Mouse (Mus musculus): Measurements from ENCODE around the gene Adap1.

Gene Adap1

DNA sequence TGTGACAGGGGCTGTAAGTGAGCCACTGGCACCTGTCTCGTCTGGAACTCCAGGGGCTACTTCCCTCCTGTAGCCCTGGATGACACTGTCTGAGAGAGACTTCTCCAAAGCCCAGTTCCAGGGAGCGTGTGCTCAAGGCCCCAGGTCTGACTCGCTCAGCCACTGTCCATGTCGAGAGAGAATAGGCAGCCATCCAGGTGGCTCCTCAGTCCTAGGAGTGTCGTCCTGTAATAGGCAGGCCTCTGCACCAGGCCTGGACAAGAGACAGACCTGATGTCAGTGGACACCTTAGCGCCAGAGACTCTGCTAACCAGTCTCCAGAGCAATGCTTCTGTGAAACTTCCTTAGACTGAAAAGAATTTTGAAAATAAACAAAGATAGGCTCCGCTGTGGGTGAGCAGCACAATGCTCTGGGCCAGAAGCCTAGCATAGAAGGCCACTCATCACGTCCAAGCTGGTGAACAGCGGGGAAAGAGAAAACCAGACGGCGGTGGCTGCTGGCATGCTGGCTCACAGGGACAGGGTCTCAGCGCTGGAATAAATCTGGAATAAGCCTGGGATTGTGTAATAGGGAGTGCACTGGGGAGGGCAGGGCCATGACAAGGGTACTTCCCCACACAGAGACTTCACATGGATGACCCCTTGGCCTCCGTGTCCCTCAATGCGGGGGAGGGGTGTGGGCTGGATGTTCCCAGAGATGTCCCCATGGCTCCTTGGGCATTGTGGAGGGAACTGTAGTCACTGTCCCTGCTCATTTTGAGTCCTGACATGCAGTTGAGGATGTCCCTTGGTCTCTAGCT, 39.1 kb downstream of the Adap1 start:
- no peak for DNase-seq (ENCODE audit: low read depth)

DNA sequence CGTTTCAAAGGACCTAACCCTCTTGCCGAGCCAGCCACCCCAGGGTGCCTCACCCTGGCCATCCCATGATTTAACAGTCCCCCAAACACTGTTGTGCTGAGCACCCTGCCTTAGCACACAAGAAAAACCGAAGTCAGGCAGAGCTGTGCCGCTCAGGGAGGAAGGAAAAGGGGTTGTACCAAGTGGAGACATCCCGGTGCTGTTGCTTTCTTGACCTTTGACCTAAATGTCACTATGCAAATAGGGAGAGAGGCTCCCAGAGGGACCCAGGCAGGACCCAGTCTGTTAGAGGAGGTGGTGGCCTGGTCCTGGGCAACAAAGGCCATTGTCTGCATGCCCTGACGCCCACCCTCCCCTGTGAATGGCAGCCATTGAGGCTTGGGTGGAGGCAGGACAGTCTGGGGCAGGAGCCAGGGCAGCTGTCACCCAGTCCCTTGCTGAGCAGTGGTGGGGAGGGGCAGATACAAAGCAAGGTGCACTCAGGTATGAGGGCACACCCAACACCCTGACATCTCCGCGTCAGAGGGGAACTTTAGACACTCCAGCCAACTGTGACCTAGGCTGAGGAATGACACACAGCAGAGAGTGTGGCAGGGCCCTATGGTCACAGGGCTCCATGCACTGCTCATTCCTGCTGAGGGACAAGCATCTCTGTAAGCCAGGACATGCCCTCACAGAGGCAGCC, 39.9 kb downstream of the Adap1 start:
- no peak for DNase-seq (ENCODE audit: low read depth)

DNA sequence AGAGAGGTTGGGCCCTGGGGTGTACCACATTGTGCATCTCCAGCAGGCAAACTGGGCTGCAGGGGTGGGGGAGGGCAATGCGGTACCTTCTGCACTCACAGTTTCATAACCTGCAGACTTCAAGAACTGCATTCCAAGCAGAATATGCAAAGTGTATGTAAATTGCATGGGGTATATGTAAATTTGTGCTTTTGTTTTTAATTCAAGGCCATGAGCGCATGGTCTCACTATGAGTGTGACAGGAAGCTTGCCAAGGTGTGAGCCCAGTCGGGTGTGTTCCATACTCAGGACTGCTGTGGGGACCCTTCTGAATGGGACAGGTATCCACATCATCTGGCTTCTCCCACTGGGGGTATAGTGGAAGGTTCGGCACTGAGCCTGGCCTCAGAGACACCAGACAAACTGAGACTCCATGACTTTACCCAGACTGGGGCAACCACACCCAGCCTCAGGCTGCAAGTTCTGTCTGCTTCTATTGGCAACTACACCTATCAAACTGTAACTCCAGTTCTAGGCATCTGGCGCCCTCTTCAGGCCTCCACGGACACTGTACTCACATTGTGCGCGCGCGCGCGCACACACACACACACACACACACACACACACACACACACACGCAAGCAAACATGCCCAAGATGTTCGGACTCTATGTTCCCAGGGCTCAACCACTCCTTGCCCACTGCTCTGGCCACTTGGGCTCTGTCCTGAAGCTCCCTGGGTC, 41.8 kb downstream of the Adap1 start:
- DNase-seq (ENCODE audit: low read depth), result no peak

DNA sequence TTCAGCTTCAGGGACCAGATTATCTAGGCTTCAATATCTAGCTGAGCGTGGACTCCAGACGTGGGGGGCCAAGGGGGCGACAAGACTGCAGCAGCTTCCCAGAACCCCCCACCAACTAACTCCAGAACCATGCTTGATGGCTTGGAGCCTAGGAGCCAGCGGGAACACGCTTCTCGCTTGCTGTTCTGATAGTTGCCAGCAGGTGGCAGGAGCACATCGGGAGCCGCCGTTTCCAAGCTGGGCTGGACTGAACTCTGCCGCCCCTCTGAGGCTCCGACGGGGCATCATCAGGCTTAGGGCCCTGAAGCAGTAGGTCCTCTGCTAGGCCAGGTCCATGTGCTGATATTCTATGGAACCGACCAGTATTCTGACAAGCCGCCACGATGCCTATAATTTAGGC, 43.2 kb downstream of the Adap1 start:
- DNase-seq (ENCODE audit: low read depth), result peak; percentile 89

DNA sequence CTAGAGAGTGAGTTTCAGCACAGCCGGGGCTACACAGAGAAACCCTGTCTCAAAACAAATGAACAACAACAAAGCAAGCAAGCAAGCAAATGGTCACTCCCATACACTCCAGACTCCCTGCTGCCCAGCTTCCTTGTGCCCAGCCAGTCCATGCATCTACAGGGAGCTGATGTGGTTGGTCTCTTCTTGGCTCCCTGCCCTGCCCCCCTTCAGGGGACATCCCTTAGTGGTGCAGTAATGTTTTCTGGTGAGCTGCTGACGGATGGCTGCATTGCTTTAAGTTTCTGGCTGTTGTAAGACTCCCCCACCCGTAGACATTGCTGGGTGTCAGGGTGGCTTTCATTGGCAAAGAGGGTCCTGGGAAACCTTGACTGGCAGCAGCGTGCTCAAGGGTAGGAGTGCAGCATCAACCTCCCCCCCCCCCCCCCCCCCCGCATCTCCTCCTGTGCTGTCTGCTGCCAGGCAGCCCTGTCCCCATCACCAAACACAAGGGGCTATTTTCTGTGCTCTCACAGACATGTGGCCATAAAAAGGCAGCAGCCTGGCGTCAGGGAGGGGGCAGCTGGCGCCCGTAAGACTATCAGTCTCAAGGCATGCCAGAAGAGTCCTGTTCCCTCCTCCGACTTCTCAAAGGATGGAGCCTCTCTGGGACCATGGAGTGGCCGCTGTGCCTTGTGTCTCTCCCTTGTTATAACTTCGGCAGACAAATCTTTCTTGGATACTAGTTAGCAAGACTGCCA, 43.9 kb downstream of the Adap1 start:
- DNase-seq (ENCODE audit: low read depth), result no peak

DNA sequence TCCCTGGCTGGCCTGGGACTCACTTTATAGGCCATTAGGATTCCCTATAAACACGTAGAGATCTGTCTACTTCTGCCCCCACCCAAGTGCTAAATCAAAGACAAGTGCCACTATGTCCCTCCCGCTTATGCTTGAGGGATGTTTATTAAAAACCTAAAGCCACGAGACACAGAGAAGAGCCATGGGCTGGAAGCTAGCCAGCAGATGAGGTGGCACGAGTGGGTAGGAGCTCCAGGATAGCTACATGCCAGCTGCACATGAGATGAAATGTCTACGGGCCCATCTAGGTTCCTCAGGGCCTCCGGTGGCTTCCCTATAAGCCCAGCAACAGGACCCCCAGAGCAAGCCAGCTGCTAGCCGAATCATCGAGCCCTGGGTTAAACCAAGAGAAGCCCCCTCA, 48.1 kb downstream of the Adap1 start:
- no peak for DNase-seq (ENCODE audit: low read depth)

DNA sequence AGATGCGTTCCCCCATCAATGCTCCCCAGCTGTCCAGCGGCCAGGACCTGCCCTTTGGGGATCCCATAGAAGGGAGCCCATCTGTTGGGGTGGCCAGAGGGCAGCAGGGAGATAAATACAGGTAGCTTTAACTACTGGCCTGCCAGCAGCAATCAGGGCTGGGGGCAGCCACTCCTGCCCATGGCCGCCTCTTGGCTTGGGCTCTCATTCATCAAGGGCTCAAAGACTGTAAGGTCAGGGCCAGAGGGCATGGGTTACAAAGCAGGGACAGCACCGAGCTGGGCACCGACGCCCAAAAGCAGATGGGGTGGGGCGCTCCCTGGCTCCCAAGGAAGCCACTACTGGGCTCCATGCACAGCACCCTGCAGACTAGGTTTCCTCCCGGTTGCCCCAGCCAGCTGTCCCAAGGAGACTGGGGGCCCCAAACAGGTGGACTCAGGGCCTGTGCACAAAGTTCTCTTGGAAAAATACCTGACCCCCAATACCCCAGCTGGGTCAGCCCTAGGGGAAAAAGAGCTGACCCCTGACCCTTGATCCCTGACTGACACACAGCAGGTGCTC, 53.3 kb downstream of the Adap1 start:
- DNase-seq (ENCODE audit: low read depth), result no peak

DNA sequence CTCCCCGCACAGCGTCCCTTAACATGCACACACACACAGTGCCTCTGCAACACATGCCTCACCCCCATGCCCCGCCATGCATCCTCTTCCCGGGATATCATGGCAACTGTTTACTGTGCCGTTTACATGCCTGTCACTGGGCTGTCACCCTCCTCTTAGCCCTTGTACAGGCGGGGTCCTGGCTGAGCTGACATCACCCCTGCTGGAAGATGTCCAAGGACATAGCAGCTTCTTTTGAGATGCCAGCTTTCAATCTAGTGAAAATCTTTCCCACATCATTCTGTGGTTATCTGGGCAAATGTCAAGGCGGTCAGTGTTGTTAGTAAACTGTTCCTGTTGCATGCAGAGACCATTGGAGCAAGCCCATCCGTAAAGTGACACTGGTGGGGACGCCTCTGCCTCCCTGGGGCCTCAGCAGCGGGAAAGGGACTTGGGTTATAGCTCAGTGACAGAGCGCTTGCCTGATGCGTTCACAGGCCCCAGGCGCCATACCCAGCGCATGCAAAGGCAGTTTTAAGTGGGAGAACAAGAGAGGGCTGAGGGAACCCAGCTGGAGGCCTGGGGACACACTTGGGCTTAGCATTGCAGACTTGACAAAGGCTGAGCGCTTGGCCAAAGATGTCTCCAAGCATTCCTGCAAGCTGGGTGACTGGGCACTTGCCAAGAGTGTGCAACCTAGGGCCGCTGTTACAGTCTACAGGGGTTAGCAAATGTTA, 54.5 kb downstream of the Adap1 start:
- no peak for DNase-seq (ENCODE audit: low read depth)

DNA sequence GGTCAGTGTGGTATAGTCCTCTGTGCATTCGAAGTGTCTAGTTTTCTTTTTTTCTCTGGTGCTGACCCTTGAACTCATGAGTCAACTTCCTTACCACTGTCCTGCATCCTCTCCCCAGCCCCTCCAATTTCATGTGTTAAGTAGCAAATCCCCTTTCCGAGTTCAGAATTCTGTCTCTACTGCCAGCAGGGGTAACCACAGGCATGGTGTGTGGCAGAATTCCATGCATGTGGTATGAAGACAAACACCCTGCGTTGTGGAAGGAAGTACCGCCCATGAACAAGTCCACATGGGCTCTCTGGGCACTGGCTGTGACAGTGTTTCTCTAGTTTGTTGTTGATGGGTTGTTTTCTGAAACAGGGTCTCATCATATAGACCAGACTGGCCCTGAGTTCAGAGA, 57.8 kb downstream of the Adap1 start:
- peak; percentile 64 for DNase-seq (ENCODE audit: low read depth)

DNA sequence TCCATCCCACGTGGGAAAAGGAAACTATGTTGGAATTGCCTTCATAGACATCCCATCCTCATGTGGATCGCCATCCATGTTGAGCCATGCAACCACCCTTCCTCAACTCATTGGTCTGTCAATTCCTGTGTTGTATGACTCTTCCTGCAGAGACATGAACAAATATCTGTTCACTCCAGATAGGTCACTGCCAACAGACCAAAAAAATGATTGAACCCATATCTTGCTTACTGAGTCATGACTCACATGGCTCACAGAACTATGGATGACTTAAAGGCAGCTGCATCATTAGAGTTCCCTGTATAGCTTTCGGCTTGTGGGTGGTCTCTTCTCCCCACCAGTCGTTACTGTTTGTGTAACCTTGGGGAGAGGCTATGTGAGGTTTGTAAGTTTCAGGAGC, 64.0 kb downstream of the Adap1 start:
- DNase-seq (ENCODE audit: low read depth), result no peak

DNA sequence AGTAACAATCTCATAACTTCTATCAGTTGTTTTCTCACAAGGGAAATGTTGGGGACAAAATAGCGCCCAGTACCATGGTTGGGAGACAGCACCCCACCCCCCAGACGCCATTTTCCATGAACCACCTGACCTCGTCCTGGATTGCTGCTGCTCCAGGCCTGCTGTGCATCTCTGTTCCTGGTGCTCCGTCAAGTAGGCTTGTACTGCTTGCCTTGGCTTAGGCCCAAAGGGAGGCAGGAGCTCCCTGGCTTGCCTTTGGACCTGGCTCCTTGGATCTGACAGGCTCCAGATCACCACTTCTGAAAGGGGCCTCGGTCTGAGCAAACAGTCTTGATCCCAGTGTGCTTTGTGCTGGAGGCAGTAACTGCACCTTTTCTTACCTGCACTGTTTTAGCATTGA, 65.6 kb downstream of the Adap1 start:
- no peak for DNase-seq (ENCODE audit: low read depth)

DNA sequence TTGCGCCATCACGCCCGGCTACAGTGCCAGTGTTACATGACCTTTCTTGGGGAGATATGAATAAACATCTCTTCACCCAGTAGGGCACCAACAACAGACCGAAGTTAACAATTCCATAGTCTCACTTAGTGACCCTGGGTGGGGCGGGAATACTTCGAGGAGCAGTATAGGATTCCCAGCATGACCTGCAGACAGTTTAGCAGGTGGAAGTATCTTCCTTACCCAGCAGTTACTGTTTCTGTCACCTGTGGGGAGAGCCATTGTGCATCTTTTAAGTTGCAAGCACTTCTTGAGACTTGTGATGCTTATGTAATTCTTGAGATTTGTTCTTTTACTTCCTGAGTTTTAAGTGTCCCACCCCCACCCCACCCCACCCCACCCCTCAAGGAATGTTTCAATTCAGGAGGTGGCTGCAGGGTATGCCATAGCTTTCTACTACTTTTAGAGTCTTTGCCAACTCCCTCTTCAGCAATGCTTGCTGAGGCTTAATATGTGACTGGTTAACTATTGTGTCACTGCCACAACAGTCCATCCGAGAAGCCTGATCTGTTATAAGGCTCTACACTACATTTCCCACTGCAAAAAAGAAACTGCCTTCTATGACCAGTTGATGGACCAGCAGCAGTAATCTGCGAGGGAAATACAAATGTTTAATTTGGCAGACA, 66.9 kb downstream of the Adap1 start:
- no peak for DNase-seq (ENCODE audit: low read depth)

DNA sequence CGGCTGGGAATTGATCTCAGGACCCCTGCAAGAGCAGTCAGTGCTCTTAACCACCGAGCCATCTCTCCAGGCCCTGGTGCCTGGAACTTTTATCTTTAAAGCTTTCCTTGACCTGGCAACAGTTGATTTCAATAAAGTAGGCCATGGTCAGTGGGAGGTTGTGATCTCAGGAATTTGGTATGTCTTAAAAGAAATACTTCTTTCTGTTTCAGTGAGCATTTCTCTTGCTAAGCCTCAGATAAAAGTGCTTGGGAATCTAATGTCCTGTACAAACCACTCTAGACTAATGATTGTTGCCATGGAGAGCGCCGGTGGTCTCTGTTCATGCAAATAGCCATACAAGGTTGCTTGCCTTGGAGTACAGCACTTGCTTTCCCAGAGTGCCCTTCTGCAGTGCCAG, 67.6 kb downstream of the Adap1 start:
- DNase-seq (ENCODE audit: low read depth), result no peak

DNA sequence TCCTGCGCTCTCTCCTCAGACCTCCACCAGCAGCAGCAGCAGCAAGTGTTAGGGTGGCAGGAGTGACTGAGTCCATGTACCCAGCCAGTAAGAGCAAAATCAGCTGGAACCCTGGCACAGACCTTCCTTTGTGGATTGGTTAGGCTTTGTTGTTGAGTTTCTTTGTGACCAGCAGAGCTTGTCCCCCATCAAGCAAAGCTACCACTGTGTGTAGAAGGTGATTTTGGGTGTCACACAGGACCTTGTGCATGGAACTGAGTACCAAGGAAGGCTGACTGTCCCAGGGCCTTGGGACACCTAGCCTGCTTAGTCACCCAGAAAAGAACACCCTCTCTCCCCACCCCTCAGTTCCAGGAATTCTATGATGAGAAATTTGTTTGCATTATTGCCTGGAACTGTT, 68.2 kb downstream of the Adap1 start:
- DNase-seq (ENCODE audit: low read depth), result no peak

DNA sequence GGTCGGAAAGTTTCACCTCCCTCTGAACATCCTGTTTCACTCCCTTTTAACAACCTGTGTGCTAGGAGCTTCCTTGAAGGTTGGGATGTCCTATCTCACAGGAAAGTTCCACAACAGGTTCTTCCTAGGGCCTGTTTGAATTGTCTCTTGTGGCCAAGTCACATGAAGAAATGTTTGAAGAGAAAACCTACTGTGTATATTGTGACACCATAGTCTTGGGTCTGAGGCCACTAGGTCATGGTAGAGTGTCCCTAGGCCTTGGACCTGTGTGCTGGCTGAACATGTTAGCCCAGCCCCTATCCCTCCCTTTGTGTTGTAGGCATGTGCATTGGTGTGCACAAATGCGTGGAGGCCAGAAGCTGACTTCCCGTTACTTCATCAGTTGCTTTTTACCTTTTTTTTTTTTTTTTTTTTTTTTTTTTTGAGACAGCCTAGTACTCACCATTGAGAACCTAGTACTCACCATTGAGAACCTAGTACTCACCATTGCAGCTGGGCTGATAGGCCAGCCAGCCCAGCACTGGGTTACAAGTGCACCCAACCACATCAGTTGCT, 69.1 kb downstream of the Adap1 start:
- no peak for DNase-seq (ENCODE audit: low read depth)

DNA sequence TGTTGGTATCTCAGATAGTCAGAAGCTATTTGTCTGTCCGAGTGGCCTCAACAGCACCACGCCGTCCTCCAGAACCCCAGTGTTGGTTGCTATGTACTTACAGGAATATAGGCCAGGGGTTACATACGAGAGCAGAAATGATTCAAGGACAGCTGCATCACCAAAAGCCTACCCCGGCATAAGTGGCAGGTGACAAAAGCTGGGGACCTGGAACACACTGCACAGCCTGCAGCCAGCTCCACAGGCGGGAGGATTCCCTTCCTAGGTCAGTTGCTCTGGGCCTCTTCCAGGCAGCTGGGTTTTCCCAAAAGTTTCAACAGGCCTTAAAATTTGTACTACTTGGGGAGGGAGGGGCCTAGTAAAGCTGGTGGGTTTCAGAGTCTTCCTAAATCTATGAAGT, 69.6 kb downstream of the Adap1 start:
- DNase-seq (ENCODE audit: low read depth), result no peak

DNA sequence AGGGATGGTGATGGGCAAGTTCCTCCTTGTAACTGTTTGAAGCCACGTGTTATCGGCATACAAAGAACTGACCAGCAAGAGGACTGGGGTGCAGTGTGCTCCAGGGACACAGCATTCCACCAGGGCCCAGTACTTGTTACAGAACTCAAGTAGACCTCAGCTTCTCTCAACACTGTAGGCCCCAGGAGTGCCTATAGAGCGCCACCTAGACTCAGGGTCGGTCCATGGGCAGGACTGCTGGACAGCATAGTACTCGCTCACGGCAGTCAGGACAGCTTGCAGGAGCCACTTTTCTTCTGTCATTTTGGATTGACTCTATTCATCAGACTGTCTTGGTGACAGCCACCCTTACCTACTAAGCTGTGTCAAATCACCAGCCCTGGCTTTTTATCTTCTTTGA, 70.5 kb downstream of the Adap1 start:
- no peak for DNase-seq (ENCODE audit: low read depth)

DNA sequence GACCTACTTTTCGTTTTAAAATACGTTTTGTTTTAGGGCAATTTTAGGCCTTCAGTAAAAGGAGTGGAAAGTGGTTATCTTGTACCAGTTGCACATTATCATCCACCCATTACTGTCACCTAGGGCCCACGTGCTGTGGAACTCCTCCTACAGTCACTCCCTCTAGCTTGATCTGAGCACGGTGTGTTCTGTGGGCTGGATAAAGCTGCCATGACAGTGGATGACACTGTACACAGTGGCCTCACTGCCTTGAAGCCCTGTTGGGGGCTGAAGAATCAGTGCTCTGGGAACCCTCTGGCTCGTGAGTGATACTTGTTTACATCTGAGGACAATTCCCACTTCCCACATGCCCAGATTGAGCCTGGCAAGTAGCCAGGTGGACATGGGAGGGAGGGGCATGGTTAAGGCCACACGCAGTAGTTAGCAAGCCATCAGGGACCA, 72.1 kb downstream of the Adap1 start:
- peak; percentile 68 for DNase-seq (ENCODE audit: low read depth)

DNA sequence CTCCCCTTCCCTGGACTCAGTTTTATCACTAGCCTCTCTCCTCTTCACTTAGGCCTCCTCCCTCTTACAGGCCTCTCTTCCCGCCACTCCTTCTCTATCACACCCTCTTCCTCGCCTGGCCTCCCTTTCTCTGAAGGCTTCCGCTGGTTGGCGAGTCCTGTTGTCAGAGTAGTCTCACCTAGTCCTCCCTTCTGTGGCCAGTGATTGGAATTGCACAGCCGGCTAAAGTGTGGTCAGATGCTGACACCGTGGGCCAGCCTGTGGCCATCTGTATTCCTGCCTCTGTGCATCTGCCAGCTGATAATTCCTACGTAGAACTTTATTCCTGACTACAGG, 72.5 kb downstream of the Adap1 start:
- DNase-seq (ENCODE audit: low read depth), result no peak

DNA sequence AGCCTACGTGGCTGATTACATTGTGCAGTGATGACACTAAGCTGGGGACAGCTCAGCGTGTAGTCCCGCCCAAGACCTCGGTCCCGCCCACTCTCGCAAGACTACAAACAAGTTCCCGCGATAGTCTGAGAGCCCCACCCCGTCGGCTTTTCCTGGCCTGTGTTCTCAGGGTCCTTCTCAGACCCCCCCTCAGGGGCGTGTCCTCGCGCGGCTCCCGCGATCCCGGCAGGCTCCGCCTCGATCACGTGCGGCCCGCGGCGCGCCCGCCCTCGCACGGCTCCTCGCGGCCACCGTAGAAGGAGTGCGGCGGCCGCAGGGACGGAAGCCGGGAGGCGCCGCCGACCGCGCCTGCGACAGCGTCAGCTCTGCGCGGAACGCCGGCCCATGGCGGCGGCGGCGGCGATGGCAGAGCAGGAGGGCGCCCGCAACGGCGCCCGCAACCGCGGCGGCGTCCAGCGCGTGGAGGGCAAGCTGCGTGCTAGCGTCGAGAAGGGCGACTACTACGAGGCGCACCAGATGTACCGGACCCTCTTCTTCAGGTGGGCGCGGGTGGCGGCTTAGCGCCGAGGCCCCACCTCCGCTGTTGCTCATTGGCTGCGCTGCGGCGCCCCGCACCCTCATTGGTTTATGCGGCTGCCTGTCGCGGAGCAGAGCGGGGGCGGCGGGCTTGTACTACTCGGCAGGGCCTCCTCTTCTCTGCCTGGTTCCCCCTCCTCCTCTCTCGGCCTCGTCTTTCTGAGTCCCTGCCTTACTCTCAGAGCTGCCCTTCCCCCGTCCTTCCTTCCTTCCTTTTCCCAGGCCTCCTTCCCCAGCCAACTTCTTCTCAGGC, 73.1 kb downstream of the Adap1 start, which contains the start of gene Get4:
Get4 (plus strand) TSS at position 244 of the 829 bp plus-strand sequence.
- DNase-seq (ENCODE audit: low read depth), result peak; percentile 99

All from NIH3T3 (cell line).